Mouse (Mus musculus) CH12.LX (cell line): ENCODE results near the gene Dhrs1. TPM values are rescaled to one million over a fixed set of nuclear protein-coding genes. Genes with fewer than 3 reads are reported as not detected.

Experiments
- DNase-seq: peaks from one replicate; pipeline ENCODE4 v3.0.0-alpha.2; 2013; ENCODE audit errors: extremely low read depth
- H3K27ac ChIP-seq: 2 replicates; pipeline ENCODE4 v1.5.1; 2012; ENCODE audit warnings: low read depth, mild to moderate bottlenecking, control low read depth, moderate library complexity; ENCODE audit not compliant: insufficient read depth
- H3K27me3 ChIP-seq: replicated peaks from 2 replicates; pipeline ENCODE3; 2012; ENCODE audit warnings: inconsistent platforms
- H3K36me3 ChIP-seq, 2 experiments: replicated peaks in 1 of 2; 2 replicates each; pipeline versions ENCODE3 to v1.6.1; 2012; ENCODE audit warnings: inconsistent platforms in 1 of 2, low read length in 1 of 2, mild to moderate bottlenecking in 1 of 2, mixed read lengths in 1 of 2, moderate library complexity in 1 of 2; ENCODE audit not compliant: control insufficient read depth in 1 of 2, insufficient read depth in 1 of 2
- H3K4me1 ChIP-seq, 2 experiments: 2 replicates each; pipeline ENCODE4 v1.6.1; 2012; ENCODE audit warnings: inconsistent platforms in 1 of 2, moderate library complexity in 1 of 2; ENCODE audit not compliant: insufficient read depth in 2 of 2, control insufficient read depth in 1 of 2
- H3K4me2 ChIP-seq: 2 replicates; pipeline ENCODE4 v1.6.1; 2012; ENCODE audit warnings: low read depth, mild to moderate bottlenecking, control low read depth; ENCODE audit not compliant: poor library complexity, insufficient read depth, severe bottlenecking
- H3K4me3 ChIP-seq, 3 experiments: fragments of 150-350 bp in 1 of 3; sonication (generic) in 1 of 3; replicated peaks in 1 of 3; 2 replicates each; pipeline versions ENCODE3 to v1.5.1; 2011 to 2012; ENCODE audit warnings: low read depth in 2 of 3, low read length in 2 of 3, mild to moderate bottlenecking in 2 of 3, moderate library complexity in 2 of 3, control low read depth in 1 of 3, improper control_type of control experiment in 1 of 3, inconsistent platforms in 1 of 3, mixed read lengths in 1 of 3; ENCODE audit not compliant: poor library complexity in 1 of 3
- H3K79me2 ChIP-seq: replicated peaks from 2 replicates; pipeline ENCODE4 v1.6.1; 2012; ENCODE audit warnings: mild to moderate bottlenecking, moderate library complexity; ENCODE audit not compliant: control insufficient read depth, poor library complexity, insufficient read depth, severe bottlenecking; ENCODE audit errors: extremely low read depth
- H3K9ac ChIP-seq: 2 replicates; pipeline ENCODE4 v1.6.1; 2012; ENCODE audit warnings: low read depth, mild to moderate bottlenecking, control low read depth, moderate library complexity; ENCODE audit not compliant: insufficient read depth
- H3K9me3 ChIP-seq: replicated peaks from 2 replicates; pipeline ENCODE3; 2012; ENCODE audit warnings: low read length, inconsistent platforms, mixed read lengths
- BHLHE40 ChIP-seq: IDR thresholded peaks from 2 replicates; pipeline ENCODE4 v1.6.1; 2011; ENCODE audit warnings: mild to moderate bottlenecking, low read depth, low read length, improper control_type of control experiment
- CHD1 ChIP-seq: IDR thresholded peaks from 2 replicates; pipeline ENCODE4 v1.6.1; 2012; ENCODE audit warnings: low read depth, low read length, improper control_type of control experiment, inconsistent platforms
- CHD2 ChIP-seq: IDR thresholded peaks from 2 replicates; pipeline ENCODE4 v1.6.1; 2011; ENCODE audit warnings: low read length, improper control_type of control experiment
- CTCF ChIP-seq, 2 experiments: IDR thresholded peaks in 1 of 2; conservative IDR thresholded peaks in 1 of 2; 2 replicates each; pipeline ENCODE4 v1.5.1; 2011 to 2012; ENCODE audit warnings: low read depth in 2 of 2, low read length in 2 of 2, improper control_type of control experiment in 1 of 2, inconsistent platforms in 1 of 2, mild to moderate bottlenecking in 1 of 2, moderate library complexity in 1 of 2
- E2F4 ChIP-seq: IDR thresholded peaks from 2 replicates; pipeline ENCODE4 v1.6.1; 2011; ENCODE audit warnings: low read depth, low read length, improper control_type of control experiment; ENCODE audit not compliant: insufficient replicate concordance
- EP300 ChIP-seq: IDR thresholded peaks from 2 replicates; pipeline ENCODE4 v1.6.1; 2011; ENCODE audit warnings: low read length, improper control_type of control experiment
- ETS1 ChIP-seq: conservative IDR thresholded peaks from 2 replicates; pipeline ENCODE4 v1.6.1; 2012; ENCODE audit warnings: low read depth, mild to moderate bottlenecking, inconsistent platforms, low read length, improper control_type of control experiment, moderate library complexity
- GABPA ChIP-seq: IDR thresholded peaks from 2 replicates; pipeline ENCODE4 v1.6.1; 2012; ENCODE audit warnings: low read depth, low read length, improper control_type of control experiment, inconsistent platforms; ENCODE audit not compliant: insufficient replicate concordance
- HCFC1 ChIP-seq: IDR thresholded peaks from 2 replicates; pipeline ENCODE4 v1.6.1; 2012; ENCODE audit warnings: low read depth, mild to moderate bottlenecking, inconsistent platforms, low read length, improper control_type of control experiment
- IRF4 ChIP-seq: IDR thresholded peaks from 2 replicates; pipeline ENCODE4 v1.6.1; 2014; ENCODE audit warnings: low read depth, mild to moderate bottlenecking, inconsistent platforms, low read length, improper control_type of control experiment
- JUN ChIP-seq: IDR thresholded peaks from 2 replicates; pipeline ENCODE4 v1.6.1; 2011; ENCODE audit warnings: low read depth, mild to moderate bottlenecking, low read length, improper control_type of control experiment, moderate library complexity; ENCODE audit not compliant: insufficient read depth
- JUND ChIP-seq: conservative IDR thresholded peaks from 2 replicates; pipeline ENCODE4 v1.6.1; 2011; ENCODE audit warnings: low read depth, low read length, improper control_type of control experiment
- KAT2A ChIP-seq: IDR thresholded peaks from 2 replicates; pipeline ENCODE4 v1.6.1; 2012; ENCODE audit warnings: low read length, improper control_type of control experiment, inconsistent platforms; ENCODE audit not compliant: insufficient replicate concordance
- MAX ChIP-seq: IDR thresholded peaks from 2 replicates; pipeline ENCODE4 v1.6.1; 2011; ENCODE audit warnings: low read length, improper control_type of control experiment
- MAZ ChIP-seq: IDR thresholded peaks from 2 replicates; pipeline ENCODE4 v1.6.1; 2012; ENCODE audit warnings: low read depth, mild to moderate bottlenecking, inconsistent platforms, low read length, improper control_type of control experiment, moderate library complexity
- MEF2A ChIP-seq: IDR thresholded peaks from 2 replicates; pipeline ENCODE4 v1.6.1; 2014; ENCODE audit warnings: low read depth, mild to moderate bottlenecking, inconsistent platforms, low read length, improper control_type of control experiment, borderline replicate concordance
- MXI1 ChIP-seq: IDR thresholded peaks from 2 replicates; pipeline ENCODE4 v1.6.1; 2011; ENCODE audit warnings: mild to moderate bottlenecking, low read depth, low read length, improper control_type of control experiment
- MYC ChIP-seq: IDR thresholded peaks from 2 replicates; pipeline ENCODE4 v1.6.1; 2011; ENCODE audit warnings: low read depth, mild to moderate bottlenecking, improper control_type of control experiment, low read length
- NRF1 ChIP-seq: IDR thresholded peaks from 2 replicates; pipeline ENCODE4 v1.6.1; 2014; ENCODE audit warnings: low read depth, mild to moderate bottlenecking, inconsistent platforms, low read length, improper control_type of control experiment, moderate library complexity
- PAX5 ChIP-seq: IDR thresholded peaks from 2 replicates; pipeline ENCODE4 v1.6.1; 2012; ENCODE audit warnings: low read length, inconsistent platforms, mixed read lengths
- POLR2A ChIP-seq: IDR thresholded peaks from 2 replicates; pipeline ENCODE4 v1.6.1; 2011; ENCODE audit warnings: low read depth, mild to moderate bottlenecking, improper control_type of control experiment, low read length
- POLR2AphosphoS2 ChIP-seq: IDR thresholded peaks from 2 replicates; pipeline ENCODE4 v1.6.1; 2011; ENCODE audit warnings: low read depth, low read length, improper control_type of control experiment
- RAD21 ChIP-seq: IDR thresholded peaks from 2 replicates; pipeline ENCODE4 v1.6.1; 2011; ENCODE audit warnings: low read depth, mild to moderate bottlenecking, low read length, improper control_type of control experiment, moderate library complexity
- RCOR1 ChIP-seq: conservative IDR thresholded peaks from 2 replicates; pipeline ENCODE4 v1.6.1; 2012; ENCODE audit warnings: low read depth, mild to moderate bottlenecking, inconsistent platforms, low read length, improper control_type of control experiment
- SMC3 ChIP-seq: IDR thresholded peaks from 2 replicates; pipeline ENCODE4 v1.6.1; 2011; ENCODE audit warnings: low read depth, low read length, improper control_type of control experiment
- TBP ChIP-seq: conservative IDR thresholded peaks from 2 replicates; pipeline ENCODE4 v1.6.1; 2011; ENCODE audit warnings: low read depth, low read length, improper control_type of control experiment
- UBTF ChIP-seq: IDR thresholded peaks from 2 replicates; pipeline ENCODE4 v1.6.1; 2012; ENCODE audit warnings: low read depth, mild to moderate bottlenecking, inconsistent platforms, low read length, improper control_type of control experiment, moderate library complexity
- USF2 ChIP-seq: conservative IDR thresholded peaks from 2 replicates; pipeline ENCODE4 v1.6.1; 2011; ENCODE audit warnings: low read depth, low read length, improper control_type of control experiment
- ZC3H11A ChIP-seq: IDR thresholded peaks from 2 replicates; pipeline ENCODE4 v1.6.1; 2012; ENCODE audit warnings: low read depth, mild to moderate bottlenecking, inconsistent platforms, low read length, improper control_type of control experiment
- ZMIZ1 ChIP-seq: IDR thresholded peaks from 2 replicates; pipeline ENCODE4 v1.6.1; 2012; ENCODE audit warnings: low read depth, mild to moderate bottlenecking, inconsistent platforms, low read length, improper control_type of control experiment
- dilution Hi-C: fragments of 300-500 bp; cut with MboI; formaldehyde crosslinking; loops from 2 replicates; pipeline ENCODE4 v1.14.3; 2020; ENCODE audit warnings: low sequenced_read_pairs; ENCODE audit not compliant: extremely low pct_unique_long_range_greater_than_20kb, extremely low pct_ligation_motif_present
- in situ Hi-C: fragments of 300-500 bp; cut with MboI; formaldehyde crosslinking; loops from 3 replicates; pipeline ENCODE4 v1.14.3; 2019; ENCODE audit warnings: low sequenced_read_pairs, low pct_ligation_motif_present, low pct_unique_long_range_greater_than_20kb, mixed read lengths
- polyA plus RNA-seq: library from polyadenylated mRNA; unstranded; fragments of >175 nt; gene quantifications from 2 replicates; pipeline ENCODE4 v1.2.1, GENCODE M21; 2012; ENCODE audit warnings: low read depth; ENCODE audit not compliant: insufficient read length
- total RNA-seq, 2 experiments: library from RNA; depleted of rRNA; stranded (reverse); fragments of 300-350 nt in 1 of 2; fragments of >200 nt in 1 of 2; gene quantifications; 2 replicates each; pipeline ENCODE4 v1.2.3; 2012 to 2014

Gene Dhrs1
- total and polyA plus RNA-seq, 3 experiments = 26.1 to 34.1 (median 33.2) TPM

DNA sequence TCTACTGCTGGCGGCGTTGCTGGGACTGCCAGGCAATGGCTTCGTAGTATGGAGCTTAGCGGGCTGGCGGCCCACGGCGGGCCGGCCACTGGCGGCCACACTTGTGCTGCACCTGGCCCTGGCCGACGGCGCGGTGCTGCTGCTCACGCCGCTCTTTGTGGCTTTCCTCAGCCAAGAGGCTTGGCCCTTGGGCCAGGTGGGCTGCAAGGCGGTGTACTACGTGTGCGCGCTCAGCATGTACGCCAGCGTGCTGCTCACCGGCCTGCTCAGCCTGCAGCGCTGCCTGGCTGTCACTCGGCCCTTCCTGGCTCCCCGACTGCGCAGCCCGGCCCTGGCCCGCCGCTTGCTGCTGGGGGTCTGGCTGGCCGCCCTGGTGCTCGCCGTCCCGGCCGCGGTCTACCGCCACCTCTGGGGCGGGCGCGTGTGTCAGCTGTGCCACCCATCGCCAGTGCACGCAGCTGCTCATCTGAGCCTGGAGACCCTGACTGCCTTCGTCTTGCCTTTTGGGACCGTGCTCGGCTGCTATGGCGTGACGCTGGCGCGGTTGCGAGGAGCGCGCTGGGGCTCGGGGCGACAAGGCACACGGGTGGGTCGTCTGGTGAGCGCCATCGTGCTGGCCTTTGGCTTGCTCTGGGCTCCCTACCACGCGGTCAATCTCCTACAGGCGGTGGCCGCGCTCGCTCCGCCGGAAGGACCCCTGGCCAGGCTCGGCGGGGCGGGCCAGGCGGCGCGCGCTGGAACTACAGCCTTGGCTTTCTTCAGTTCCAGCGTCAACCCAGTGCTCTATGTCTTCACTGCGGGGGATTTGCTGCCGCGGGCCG is 16.7 kb upstream of the Dhrs1 start:
- no peak for TF ChIP-seq CHD1
- TF ChIP-seq MAX = no peak
- no peak for TF ChIP-seq EP300
- no peak for TF ChIP-seq BHLHE40
- no peak for TF ChIP-seq NRF1
- TF ChIP-seq KAT2A = no peak
- no peak for TF ChIP-seq ETS1
- TF ChIP-seq USF2 = no peak
- no peak for TF ChIP-seq RCOR1
- no peak for TF ChIP-seq CHD2
- no peak for TF ChIP-seq ZC3H11A
- TF ChIP-seq JUND = no peak
- TF ChIP-seq IRF4 = no peak
- TF ChIP-seq MEF2A = no peak
- no peak for TF ChIP-seq GABPA
- no peak for TF ChIP-seq JUN
- TF ChIP-seq UBTF = no peak
- no peak for TF ChIP-seq MAZ
- no peak for TF ChIP-seq ZMIZ1
- TF ChIP-seq E2F4 = no peak
- no peaks in the 10 kb centered on the region for H3K9me3 ChIP-seq
- H3K27ac ChIP-seq = no peak overlapping the region
- H3K4me3 ChIP-seq = no peak overlapping the region
- DNase-seq = no peak
- no peak overlapping the region for H3K9ac ChIP-seq
- dilution Hi-C loops = no loop called here
- peaks cover 0 to 13% of the 10 kb centered on the region in 2 experiments for H3K36me3 ChIP-seq
- H3K27me3 ChIP-seq = no peaks in the 10 kb centered on the region
- H3K79me2 ChIP-seq = no peaks in the 10 kb centered on the region
- peaks cover 8 to 31% of the 10 kb centered on the region in 2 experiments; a peak in 3 of 4 replicates for H3K4me1 ChIP-seq
- H3K4me2 ChIP-seq = no peak overlapping the region
- in situ Hi-C loops = no loop called here

DNA sequence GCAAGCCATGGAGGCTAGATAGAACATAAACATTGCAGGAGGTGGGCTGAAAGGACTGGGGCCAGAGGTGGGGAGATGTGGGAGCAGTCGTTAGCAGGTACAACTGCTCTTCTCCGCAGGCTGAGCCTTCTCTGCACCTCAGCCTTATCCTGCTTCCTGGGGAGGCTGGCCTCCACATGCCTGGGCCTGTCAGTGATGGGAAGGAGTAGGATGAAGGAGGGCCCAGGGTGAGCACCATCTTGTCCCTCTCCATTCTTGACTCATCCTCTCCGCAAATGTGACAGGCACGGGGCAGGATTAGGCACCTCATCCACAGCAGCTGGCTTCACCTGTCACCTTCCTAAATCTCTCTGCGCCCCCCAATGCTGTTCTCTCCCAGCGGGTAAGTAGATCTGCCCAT is 15.7 kb upstream of the Dhrs1 start, which contains the start of gene Ltb4r2:
Gene Ltb4r2, plus strand, starts transcription at position 266 of the 400 bp plus-strand sequence.
- H3K4me1 ChIP-seq = peaks cover 8 to 31% of the 10 kb centered on the region in 2 experiments; a peak in 3 of 4 replicates
- no peak within 1 kb of the TSS for H3K9ac ChIP-seq
- no peak for TF ChIP-seq POLR2A
- TF ChIP-seq JUN = no peak
- TF ChIP-seq CHD1 = no peak
- TF ChIP-seq HCFC1 = no peak
- no peak for TF ChIP-seq CHD2
- TF ChIP-seq MYC = no peak
- no peak for TF ChIP-seq POLR2AphosphoS2
- no peak for TF ChIP-seq ETS1
- no peak for TF ChIP-seq CTCF (conservative IDR thresholded peaks at IDR 0.05 in 1 of 2, IDR thresholded peaks at IDR 0.05 in 1 of 2; ENCODE audit: low read depth in 2 of 2, low read length in 2 of 2)
- no peak for TF ChIP-seq JUND
- TF ChIP-seq RCOR1 = no peak
- TF ChIP-seq UBTF = no peak
- TF ChIP-seq MAX = no peak
- no peak for TF ChIP-seq TBP
- no peak for TF ChIP-seq SMC3
- no peak for TF ChIP-seq MXI1
- no peak for TF ChIP-seq GABPA
- no peak for TF ChIP-seq ZC3H11A
- no peak for TF ChIP-seq RAD21
- TF ChIP-seq PAX5 = no peak
- H3K4me2 ChIP-seq = no peak within 1 kb of the TSS
- H3K9me3 ChIP-seq = no peaks in the 10 kb centered on the region
- H3K36me3 ChIP-seq = peaks cover 3 to 19% of the 10 kb centered on the region in 2 experiments
- no peak for DNase-seq
- no peaks in the 10 kb centered on the region for H3K27me3 ChIP-seq
- in situ Hi-C loops = no loop called here
- H3K27ac ChIP-seq = no peak within 1 kb of the TSS
- no peaks in the 10 kb centered on the region for H3K79me2 ChIP-seq
- dilution Hi-C loops = no loop called here
- no peak within 1 kb of the TSS for H3K4me3 ChIP-seq
